Mouse (Mus musculus) layer of hippocampus, adult 11-12 months (tissue): Measurements from ENCODE around the gene Sesn2.
"Not testable (repeated sequence)": the region's sequence is repeated elsewhere in the genome, so short reads cannot be mapped to it uniquely, and the experiment has no call there.

ENCODE experiments used
- DNase-seq: peaks from one replicate; pipeline ENCODE4 v3.0.0; 2022; ENCODE audit warnings: low spot score

Sesn2 gene

GRCm38 (mm10) chr4:132510352-132510798 lies at the start of gene Sesn2:
Gene Sesn2 (minus strand): TSS chr4:132510501.
- DNase-seq, result peak; percentile 98

GRCm38 (mm10) chr4:132555550-132555949 lies 45.2 kb upstream of the Sesn2 start:
- DNase-seq, result not testable (repeated sequence)

- DNase-seq, result no peak
Observed at GRCm38 (mm10) chr4:132554653-132555052, 44.4 kb upstream of the Sesn2 start.

- no peak for DNase-seq
Observed at GRCm38 (mm10) chr4:132554221-132554620, 43.9 kb upstream of the Sesn2 start.

GRCm38 (mm10) chr4:132545851-132546250 lies 35.5 kb upstream of the Sesn2 start:
- peak; percentile 79 for DNase-seq

GRCm38 (mm10) chr4:132542724-132543123 lies 32.4 kb upstream of the Sesn2 start:
- no peak for DNase-seq

- DNase-seq, result no peak
Observed at GRCm38 (mm10) chr4:132541413-132541812, 31.1 kb upstream of the Sesn2 start.

- no peak for DNase-seq
Observed at GRCm38 (mm10) chr4:132539481-132539880, 29.2 kb upstream of the Sesn2 start.

GRCm38 (mm10) chr4:132535406-132536121 lies 25.3 kb upstream of the Sesn2 start, which contains the start of gene Dnajc8:
Gene Dnajc8 (plus strand): TSS chr4:132535550.
- peak; percentile 94 for DNase-seq

- peak; percentile 88 for DNase-seq
Observed at GRCm38 (mm10) chr4:132532981-132533916, 22.9 kb upstream of the Sesn2 start, which contains the start of gene Atpif1. Gene Atpif1 (minus strand): TSS chr4:132533659.

GRCm38 (mm10) chr4:132532496-132532895 lies 22.2 kb upstream of the Sesn2 start:
- no peak for DNase-seq

- no peak for DNase-seq
Observed at GRCm38 (mm10) chr4:132530033-132530804, 19.9 kb upstream of the Sesn2 start.

- no peak for DNase-seq
Observed at GRCm38 (mm10) chr4:132529344-132529743, 19.0 kb upstream of the Sesn2 start.

- no peak for DNase-seq
Observed at GRCm38 (mm10) chr4:132527917-132528522, 17.7 kb upstream of the Sesn2 start.

- no peak for DNase-seq
Observed at GRCm38 (mm10) chr4:132526678-132527077, 16.4 kb upstream of the Sesn2 start.

GRCm38 (mm10) chr4:132524808-132525207 lies 14.5 kb upstream of the Sesn2 start:
- no peak for DNase-seq

GRCm38 (mm10) chr4:132524321-132524741 lies 14.0 kb upstream of the Sesn2 start:
- no peak for DNase-seq

- no peak for DNase-seq
Observed at GRCm38 (mm10) chr4:132519188-132519587, 8.9 kb upstream of the Sesn2 start.

- DNase-seq, result no peak
Observed at GRCm38 (mm10) chr4:132518066-132518465, 7.8 kb upstream of the Sesn2 start.

GRCm38 (mm10) chr4:132515369-132516155 lies 5.3 kb upstream of the Sesn2 start:
- DNase-seq, result peak; percentile 95
